Mouse (Mus musculus) frontal cortex, postnatal 14 days (tissue): ENCODE measurements around the gene Olfr855.

Experiments
- DNase-seq, 2 experiments: peaks; one replicate each; pipeline ENCODE4 v3.0.0; 2022; ENCODE audit warnings: low spot score in 2 of 2

Gene Olfr855

DNA sequence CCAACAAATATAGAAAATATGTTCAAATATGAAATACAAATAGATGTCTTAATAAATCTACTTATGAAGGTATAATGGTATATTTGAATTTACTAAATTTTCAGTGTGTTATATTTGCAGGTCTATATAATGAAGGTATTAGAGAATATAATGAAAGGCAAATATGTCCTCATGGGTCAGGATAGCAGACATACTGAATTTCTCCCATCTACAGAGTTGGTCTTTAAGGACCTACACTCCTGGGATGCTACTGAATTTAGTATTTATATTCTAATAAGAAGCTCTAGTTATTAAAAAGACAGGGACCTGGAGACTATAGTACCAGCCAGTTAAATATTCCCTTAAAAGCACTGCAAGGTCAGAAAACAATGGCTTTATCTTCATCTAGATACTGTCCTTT is at the start of gene Olfr855:
TSS of gene Olfr855 (plus strand) at position 301 of the 400 bp plus-strand sequence.
- DNase-seq, result no peak

DNA sequence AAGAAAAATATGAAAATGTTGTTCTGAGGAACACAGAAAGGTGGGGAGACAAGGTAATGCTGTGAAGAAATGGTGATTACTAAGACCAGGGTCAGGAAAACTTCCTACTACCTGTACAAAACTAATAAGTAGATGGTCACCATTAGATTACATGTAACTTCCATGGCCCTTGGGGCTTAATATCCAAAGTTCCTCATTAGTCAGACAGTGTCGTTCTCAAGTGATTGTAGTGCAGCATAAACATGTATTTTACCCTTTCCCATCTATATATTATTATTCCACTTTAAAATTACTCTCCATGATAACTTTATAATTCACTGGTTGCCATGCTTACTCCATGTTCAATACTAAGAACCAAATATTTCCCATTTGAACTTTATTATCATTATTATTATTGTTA is 41.4 kb upstream of the Olfr855 start, which contains the start of gene Olfr853:
TSS of gene Olfr853 (minus strand) at position 101 of the 400 bp plus-strand sequence.
- DNase-seq, result no peak

DNA sequence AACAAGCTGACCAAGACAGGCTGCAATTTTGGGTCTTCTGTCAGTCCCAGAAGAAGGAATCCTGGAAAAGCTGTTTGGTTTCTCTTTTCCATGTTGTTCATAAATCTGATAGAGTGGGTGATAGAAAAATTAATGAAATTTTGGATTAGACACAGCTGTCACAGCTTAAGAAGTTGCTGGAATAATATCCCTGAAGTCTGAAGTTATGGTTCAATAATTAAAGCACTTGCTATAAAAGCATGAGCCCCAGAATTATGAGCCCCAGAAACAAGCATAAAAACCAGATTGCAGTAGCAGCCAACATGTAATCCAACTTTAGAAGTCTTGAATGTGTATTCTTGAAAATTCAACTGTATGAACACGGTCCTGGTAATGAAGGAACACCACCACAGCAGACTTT is 15.1 kb upstream of the Olfr855 start, which contains the start of gene Olfr854:
TSS of gene Olfr854 (minus strand) at position 101 of the 400 bp plus-strand sequence.
- no peak for DNase-seq

DNA sequence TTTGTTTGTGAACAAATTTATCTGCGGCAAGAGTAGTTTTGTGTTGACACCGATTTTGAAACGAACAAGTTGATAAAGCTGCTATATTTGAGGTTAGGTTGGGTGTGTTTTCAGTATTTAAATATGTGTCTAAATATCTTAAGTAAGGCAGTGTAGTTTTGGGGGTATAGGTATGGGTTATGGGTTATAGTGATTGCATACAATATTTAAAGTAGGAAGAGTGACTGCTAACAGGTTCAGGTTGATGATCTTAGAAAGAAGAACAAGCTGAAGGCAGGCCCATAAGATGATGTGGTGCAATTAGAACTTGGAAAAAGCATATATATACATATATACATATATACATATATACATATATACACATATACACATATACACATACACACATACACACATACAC is 38.9 kb downstream of the Olfr855 start:
- DNase-seq, result no peak

DNA sequence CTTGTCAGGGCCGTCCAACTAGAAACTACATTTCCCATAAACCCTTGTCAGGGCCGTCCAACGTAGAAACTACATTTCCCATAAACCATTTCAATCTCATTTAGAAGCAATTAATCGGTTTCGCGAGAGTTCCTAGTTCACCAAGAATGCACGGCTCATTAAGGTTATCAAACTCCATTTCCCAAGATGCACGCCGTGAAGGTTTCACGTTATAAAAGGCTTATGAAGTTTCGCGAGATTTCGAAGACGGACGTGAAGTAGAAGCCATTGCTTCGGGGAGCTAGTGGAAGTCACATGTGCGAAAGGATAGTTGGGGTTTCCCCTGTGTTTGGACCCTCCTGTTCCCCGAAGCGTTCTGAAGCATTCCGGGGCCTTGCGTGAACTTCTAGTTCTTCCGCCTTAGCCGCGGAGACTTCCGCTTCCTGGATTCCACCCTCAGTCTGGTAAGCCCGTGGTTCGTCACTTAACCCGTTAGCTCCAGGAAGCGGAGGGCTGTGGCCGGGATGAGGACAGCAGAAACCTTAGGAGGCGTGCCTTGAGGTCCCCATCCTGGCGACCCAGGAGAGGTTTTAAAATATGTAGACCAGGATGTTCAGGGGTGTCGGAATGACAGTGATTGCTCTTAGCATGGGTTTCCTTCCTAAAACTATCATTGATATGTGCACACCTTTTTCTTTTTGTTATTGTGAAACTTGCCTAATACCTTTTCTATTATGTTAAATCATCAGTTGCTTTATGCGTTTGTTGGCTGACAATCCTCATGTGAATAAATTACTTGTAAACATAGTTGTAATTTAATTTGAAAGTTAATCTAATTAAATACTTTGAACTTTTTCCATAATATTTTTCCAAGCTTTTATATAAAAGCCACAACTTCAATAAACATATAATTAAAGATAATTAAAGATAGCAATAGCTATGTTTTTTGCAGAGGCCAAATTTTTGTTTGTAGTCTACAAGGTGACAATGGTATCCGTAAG is 39.7 kb downstream of the Olfr855 start, which contains the start of gene Zfp317:
TSS of gene Zfp317 (plus strand) at position 260 of the 980 bp plus-strand sequence.
- peak; percentile 84 to 94 for DNase-seq

DNA sequence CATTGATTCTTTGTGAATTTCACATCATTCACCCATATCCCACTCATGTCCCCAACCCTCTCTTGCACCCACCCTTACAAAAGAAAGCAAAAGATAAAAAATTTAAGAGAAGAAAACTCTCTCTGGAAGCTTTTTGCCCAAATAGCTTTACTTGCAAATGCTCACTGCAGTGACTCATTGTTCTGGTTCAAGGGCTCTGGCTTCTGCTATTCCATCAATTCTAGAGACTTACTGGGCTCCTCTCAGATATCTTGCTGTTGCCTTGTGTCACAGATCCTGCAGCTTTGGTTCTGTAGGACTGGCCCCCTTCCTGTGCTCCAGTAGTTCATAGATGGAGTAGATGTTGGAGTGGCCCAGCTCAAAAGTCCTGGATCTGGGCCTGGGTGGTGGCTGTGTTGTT is 47.2 kb downstream of the Olfr855 start:
- DNase-seq, result no peak
